Mouse (Mus musculus): ENCODE data around the gene Lgals9.

The Lgals9 gene

DNA sequence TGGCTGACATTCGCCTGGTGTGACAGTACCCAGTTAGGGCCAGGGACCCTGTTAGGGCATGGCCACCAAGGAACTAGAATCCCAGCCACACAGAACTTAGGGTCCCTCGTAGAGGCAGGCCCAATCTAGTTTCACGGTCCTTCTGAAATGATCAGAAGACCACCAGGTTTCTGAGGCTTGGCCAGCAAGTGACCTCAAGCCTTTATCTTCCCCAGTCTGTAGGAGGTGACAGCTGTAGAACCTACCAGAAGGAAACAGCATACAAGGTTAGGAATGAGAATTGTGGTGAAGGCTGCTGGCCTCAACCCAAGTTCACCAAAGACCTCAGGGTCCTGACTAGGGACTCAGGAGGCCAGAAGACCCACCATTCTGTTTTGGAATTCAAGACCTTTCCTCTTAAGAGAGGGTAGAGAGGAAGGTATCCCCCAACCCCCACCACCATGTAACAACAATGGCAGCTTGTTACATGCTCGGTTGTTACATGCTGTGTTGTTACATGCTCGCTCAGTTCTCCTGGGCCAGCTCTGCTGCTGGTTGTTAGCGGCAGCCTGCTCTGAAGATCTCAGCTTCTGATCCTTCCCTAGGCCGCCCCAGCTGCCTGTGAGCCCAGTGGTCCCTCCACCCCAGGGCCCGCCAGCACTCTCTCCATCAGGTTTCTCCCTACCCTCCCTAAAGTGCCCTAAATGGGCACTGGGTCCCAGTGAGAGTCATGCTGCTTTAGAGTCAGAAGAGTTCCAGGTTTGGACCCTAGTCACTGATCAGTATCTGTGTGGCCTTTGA is 7.8 kb downstream of the Lgals9 start:
- no peak for DNase-seq (ENCODE audit: low spot score)

DNA sequence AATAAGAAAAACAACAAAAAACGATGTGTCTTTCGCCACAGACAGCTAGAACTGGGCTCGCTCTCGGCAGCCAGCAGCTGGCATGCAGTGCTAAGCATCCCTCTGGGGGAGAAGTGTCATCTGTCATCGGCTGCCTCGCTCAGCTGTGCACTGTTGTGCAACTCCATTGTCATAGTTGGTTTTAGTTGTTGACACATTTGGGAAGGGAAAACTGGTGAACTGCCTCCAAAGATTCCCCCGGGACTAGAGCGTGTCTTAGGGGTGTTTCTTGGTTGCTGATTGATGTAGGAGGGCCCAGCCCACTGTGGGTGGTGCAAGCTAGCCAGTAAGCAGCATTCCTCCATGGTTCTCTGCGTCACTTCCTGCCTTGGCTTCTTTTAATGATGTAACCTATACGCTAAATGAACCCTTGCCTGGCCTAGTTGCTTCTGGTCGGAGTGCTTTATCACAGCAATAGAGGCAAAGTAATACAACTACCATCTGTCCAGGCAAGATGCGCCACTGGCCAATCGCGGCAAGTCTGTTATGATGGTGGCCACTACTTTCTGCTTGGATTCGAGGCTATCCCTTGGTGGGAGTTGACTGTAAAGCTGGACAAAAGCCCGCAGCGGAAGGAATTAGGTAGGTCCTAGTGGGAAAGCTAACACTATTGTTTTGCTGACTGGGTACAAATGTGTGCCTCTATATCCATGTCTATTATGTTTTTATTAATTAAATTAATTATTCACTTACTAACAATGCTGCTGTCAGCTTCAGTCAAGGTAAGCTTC is 11.2 kb downstream of the Lgals9 start:
- DNase-seq (ENCODE audit: low spot score) = peak; percentile 31

DNA sequence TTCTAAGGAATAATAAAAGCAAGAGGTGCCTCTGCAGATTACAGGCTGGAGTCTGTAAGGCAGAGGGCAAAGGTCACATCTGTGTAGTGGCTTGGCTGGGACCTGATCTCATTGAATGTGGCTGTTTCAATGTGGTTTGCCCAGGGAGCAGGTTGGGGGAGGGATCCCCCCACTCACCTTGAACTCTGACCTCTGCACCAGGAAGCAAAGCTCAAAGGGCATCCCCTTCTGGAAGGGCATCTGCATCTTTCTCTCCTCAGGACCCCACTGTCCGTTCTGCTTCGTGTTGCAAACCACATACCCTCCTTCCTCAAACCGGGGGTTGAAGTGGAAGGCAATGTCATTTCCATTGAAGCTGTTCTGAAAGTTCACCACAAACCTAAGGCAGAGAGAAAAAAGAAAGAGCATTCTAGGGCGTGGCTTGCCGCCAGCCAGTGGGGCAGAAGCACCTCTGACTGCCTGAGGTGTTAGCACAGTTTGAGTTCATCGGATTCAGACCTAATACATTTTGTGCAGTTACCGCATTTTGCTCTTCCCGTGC is 11.9 kb downstream of the Lgals9 start:
- no peak for DNase-seq (ENCODE audit: low spot score)

DNA sequence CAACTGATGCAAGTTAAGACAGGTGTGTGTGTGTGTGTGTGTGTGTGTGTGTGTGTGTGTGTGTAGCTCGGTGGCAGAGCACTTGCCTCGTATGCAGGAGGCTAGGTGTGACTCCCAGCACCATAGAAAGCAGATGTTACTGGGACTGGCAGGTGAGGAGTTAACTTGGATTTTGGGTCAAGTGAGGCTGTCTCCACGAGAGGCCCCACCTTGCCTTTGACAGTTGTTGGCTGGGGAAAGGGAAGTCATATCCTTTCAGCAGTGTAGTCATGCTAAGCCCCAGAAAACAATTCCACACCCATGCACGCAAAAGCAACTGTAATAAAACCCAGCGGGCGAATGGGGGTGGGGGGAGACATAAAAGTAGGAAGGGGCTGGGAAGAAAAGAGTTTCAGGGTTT is 12.4 kb downstream of the Lgals9 start:
- DNase-seq (ENCODE audit: low spot score) = no peak

DNA sequence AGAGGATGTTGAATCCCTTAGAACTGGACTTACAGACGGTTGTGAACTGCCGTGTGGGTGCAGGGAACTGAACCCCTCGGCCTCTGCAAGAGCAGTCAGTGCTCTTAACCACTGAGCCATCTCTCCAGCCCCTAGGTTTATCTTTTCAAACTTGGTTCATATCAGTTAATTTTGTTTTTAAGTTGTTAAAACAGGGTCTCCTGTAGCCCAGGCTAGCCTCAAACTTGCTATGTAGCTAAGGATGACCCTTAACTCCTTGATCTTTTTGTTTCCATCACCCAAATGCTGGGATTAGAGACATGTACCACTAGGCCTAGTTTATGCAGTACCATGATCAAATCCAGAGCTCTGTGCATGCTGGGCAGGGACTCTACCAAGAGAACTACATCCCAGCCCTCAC is 13.0 kb downstream of the Lgals9 start:
- no peak for DNase-seq (ENCODE audit: low spot score)

DNA sequence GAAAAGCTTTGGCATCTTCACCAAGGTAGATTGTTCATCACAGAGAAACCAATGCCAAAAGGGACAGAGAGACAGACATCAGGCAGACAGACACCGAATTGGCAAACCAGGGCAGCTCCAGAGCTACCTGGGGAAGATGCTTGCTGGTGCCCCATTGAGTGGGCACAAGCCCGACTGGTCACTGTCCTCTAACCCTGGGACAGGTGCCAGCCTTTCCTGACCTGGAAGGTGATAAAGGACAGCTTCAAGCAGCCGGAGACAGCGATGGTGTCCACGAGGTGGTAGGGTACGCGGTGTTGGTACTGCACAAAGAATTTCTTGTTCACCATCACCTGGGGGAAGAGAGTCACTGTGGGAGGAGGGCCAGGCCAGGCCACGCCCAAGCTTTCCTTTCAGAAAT is 13.7 kb downstream of the Lgals9 start:
- no peak for DNase-seq (ENCODE audit: low spot score)

DNA sequence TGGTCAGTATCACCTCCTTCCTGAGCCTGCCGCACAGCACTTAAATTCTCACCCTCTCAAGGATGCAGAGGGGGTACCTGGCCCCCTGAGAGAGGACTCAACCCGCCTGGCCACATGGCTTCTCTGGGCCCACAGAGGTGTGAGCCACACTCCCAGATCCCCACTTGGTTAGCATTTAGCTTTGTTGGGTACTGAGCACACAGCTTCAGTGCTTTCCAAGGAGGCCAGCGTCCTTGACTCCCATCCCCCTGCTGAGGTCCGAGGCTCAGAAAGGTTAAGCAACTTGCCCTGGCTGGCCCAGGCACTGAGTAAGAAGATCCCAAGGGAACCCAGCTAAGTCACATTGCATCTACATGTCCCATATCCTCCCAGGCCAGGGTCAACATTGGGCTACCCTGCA is 16.6 kb downstream of the Lgals9 start:
- DNase-seq (ENCODE audit: low spot score) = no peak

DNA sequence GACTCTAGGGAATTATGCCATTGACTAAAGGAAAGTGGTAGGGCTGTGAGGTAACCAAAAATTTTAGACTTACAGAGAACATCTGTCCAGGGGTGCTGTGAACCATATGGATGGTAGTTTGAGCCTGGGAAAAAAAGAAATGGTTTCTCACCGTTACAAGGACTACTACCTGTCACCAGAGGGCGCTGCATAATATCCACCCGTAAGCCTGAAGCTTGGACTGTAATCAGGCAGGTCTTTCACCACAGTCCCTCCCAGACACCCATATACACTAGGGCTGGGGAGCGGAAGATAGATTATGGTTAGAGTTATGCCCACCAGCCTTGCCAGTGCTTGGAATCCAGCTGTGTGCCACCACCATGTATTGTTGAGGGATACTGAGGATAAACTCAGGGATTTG is 17.4 kb downstream of the Lgals9 start:
- DNase-seq (ENCODE audit: low spot score) = peak; percentile 59

DNA sequence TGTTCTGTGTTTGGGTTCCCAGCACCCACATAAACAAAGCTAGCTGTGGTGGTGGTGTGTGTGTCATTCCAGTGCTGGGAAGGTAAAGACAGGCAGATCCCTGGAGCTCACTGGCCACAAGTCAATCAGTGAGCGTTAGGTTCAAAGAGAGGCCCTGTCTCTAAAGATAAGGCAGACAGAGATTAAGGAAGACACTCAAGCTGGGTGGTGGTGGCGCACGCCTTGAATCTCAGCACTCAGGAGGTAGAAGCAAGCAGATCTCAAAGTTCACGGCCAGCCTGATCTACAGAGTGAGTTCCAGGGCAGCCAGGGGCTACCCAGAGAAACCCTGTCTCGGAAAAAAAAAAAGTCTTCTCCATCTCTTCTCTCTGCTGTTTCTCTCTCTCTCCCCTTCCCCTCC is 23.5 kb downstream of the Lgals9 start:
- no peak for DNase-seq (ENCODE audit: low spot score)

DNA sequence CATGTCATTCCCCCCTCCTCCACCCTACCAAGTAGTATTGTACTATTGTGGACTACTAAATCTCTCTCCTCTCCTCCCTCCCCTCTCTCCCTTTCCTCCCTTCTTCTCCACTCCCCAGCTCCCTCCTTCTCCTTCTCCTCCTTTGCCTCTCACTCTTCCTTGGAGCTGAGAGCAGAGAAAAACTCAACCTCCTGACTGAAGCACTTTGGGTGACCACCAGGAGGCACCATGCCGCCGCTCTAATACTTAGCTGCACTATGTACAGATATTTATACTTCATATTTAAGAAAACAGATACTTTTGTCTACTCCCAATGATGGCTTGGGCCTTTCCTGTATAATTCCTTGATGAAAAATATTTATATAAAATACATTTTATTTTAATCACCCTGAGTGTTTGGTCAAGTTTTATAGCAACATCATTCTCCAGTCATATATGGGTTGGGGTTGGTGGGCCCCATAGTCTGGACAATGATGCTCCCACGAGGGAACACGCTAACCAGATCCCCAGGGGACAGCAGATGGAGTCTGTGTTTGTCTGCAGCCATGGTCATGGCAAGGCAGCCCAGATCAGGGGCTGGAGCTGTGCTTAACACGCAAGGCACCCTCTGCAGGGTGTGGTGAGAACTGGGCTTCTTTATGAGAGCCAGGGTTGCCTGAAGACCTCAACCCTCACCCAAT is 24.8 kb downstream of the Lgals9 start:
- DNase-seq (ENCODE audit: low spot score) = no peak

DNA sequence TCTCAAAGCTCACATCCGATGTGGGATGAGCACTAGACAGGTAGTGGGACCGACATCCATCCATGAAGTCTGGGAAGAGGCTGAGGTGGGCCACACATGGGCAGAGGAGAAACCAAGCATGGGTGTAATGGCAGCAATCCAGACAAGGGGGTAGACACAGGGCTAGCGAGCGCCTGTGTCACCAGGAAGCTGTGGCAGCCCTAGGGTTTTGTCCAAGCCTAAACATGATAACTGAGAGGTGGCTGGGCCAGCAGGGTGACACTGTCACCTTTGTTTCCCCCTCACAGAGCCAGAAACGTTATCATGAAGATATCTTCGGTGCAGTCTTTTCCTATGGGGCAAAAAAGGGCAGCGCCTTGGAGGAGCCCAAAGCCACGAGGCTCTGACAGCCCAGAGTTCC is 25.4 kb downstream of the Lgals9 start:
- DNase-seq (ENCODE audit: low spot score) = no peak

DNA sequence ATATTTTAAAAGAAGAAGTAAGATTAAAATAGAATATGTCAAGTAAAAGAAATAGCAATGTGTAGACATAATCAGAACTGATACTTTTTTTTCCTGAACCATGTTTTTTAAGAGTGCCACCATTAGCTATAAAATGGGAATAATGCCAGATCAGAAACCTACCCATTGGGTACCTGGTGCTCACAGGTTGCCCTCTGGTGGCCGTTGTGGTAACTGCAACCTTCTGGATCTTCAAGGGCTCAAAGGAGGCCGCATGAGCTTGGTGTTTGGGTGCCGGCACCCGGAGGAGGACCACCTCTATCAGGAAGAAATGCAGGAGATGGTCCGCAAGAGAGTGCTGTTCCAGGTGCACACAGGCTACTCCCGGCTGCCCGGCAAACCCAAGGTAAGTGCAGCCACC is 28.5 kb downstream of the Lgals9 start:
- DNase-seq (ENCODE audit: low spot score) = peak; percentile 75

DNA sequence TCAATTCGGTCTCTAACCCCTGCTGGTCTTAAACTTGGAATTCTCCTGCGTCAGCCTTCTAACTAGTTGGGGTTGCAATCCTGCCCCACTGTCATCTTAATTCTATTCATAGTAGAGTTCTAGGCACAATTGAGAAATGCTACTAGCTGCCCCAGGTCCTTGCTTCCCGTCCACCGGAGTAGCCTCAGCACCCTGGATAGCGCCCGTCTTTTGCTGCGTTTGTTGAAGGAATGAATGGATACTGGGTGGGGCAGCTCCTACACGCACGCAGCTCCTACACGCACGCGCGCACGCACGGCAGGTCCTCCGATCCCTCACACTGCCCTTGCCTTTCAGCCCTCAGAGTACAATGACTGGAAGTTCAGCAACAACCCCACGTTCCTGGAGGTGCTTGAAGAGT is 32.3 kb downstream of the Lgals9 start:
- no peak for DNase-seq (ENCODE audit: low spot score)

DNA sequence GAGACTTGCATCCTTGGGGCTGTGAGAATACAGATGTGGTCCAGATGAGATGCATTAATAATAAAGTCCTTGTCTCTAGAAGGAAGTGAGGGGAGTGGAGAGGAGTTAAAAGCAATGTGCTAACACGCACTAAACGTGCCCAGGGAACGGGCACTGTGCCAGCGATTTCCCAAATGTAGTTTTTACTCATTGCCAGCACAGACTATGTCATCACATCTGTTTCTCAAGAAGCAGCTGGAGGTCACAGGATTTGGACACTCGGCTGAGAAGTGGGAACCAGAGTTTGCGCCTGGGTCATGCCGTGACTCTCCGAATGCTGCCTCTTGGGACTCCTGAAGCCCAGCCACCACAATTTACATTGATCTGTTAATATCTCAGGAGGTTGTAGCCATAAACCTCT is 34.4 kb downstream of the Lgals9 start:
- DNase-seq (ENCODE audit: low spot score) = no peak

DNA sequence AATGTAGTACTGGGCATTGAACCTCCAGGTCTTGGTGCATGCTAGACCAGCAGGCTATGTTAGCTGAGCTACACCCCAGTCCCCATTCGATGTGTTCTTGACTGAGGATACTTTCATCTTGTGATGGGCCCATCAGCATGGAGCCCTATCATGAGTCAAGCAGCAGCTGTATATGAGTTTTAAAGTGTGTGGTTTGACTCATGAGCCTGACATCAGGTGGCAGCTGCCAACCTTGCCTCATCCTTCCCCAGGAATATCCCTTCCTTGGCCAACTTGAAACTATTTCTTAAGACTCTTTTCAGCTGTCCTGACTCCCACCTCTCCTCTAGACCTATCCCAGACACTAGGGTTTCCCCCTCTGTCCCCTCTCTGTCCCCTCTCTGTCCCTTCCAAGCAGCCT is 41.7 kb downstream of the Lgals9 start:
- no peak for DNase-seq (ENCODE audit: low spot score)

DNA sequence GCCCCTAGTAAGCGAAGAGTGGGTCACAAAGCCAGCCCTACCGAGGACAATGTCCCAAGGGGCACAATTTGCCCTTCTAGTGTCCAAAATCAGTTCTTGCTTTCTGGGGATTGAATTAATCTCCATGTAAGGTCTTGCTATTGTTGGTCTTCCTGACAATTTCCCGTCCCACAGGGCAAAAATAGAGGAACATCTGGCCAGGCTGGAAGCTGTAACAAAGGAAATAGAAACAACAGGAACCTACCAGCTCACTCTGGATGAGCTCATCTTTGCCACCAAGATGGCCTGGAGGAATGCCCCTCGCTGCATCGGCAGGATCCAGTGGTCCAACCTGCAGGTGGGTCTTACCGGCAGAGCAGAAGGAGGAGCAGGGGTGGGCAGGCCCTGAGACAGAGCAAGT is 49.6 kb downstream of the Lgals9 start:
- no peak for DNase-seq (ENCODE audit: low spot score)

DNA sequence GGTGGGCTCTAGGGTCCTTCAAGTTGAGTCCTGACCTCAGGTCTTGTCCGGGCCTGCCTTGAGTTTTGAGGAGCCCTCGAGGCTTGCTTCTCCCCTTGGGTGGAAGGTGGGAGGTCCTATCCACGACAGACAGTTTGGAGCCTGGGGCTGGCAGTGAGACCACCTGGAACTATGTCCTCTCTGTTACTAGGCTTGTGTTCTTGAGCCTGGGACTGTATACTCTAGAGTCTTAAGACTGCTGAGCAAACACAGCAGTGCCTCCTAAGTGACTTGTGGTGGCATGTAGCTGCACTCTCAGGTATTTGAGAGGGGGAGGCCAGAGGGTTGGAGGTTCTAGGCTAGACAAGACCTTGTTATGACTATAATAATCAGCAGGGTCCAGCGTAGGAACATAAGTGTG is 50.0 kb downstream of the Lgals9 start:
- DNase-seq (ENCODE audit: low spot score) = no peak

DNA sequence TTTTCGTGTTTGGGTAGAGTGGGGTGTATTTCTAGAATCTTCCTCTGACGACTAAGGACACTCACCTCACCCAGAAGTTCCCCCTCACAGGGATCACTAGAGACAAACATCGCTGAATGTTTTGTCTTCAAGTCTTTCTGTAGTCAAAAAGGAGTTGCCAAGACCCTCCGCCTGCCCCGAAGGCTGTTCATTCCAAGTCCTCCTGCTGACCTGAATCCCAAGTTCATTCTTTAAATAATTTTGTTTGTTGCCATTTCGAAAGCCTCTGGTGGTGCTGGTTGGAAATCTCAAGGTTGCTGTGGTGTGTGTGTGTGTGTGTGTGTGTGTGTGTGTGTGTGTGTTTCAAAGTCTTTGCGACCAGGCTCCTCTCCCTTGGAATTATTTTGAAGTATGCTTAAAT is 50.4 kb downstream of the Lgals9 start:
- DNase-seq (ENCODE audit: low spot score) = no peak

DNA sequence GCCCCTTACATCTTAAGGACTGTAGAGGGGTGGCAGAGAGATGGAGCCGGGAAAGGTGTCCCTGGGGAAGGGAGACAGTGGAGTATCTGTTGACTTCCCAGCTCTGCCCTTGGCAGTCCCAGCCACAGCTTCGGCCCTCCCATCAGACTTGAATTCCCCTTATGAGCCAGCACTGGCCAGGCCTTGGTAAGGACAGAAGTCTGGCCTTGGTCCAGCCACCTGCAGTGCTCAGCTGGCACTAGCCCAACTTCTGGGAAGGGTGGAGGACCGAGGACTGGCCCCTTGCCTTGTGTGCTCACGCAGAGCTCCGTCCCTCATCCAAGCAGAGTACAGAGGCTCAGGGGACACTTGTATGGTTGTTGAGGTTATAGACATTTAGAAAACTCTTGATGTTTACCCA is 55.4 kb downstream of the Lgals9 start:
- DNase-seq (ENCODE audit: low spot score) = peak; percentile 45

DNA sequence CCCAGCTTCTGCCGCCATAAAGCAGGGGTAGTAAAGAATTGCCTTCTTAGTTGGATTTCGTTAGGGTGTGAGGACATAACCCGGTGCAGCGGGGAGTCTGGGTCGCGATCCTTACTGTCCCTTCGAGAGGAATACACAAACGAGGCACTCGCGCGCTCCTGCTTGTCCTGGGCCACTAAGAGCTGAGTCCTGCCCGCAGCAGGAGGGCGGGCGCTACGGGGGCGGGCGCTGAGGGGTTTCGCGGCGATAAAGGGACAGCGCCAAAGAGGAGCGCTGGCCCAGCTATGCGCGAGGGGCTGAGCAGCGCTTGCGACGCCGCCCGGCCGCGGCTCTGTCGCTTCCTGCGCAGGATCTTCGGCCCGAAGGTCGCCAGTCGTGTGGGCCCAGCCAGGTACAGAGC is 59.8 kb downstream of the Lgals9 start:
- peak; percentile 10 for DNase-seq (ENCODE audit: low spot score)

DNA sequence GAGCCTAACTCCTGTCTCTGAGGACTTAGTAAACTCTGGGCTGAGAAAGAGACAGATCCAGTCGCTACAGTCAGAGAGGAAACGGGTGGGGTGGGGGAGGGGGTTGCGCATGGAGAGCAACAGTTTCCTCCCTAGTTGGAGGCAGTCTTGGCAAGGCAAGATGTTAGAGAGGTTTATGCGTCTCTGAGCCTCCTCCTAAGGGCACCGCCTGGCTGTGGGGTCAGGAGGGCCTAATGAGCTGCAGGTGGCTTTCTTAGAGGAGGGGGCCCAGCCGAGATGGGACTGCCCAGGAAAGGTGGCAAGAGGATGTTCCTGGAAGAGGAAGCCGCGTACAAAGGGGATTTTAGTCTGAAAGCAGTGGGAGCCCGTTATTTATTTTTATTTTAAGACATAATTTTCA is 60.6 kb downstream of the Lgals9 start:
- no peak for DNase-seq (ENCODE audit: low spot score)

DNA sequence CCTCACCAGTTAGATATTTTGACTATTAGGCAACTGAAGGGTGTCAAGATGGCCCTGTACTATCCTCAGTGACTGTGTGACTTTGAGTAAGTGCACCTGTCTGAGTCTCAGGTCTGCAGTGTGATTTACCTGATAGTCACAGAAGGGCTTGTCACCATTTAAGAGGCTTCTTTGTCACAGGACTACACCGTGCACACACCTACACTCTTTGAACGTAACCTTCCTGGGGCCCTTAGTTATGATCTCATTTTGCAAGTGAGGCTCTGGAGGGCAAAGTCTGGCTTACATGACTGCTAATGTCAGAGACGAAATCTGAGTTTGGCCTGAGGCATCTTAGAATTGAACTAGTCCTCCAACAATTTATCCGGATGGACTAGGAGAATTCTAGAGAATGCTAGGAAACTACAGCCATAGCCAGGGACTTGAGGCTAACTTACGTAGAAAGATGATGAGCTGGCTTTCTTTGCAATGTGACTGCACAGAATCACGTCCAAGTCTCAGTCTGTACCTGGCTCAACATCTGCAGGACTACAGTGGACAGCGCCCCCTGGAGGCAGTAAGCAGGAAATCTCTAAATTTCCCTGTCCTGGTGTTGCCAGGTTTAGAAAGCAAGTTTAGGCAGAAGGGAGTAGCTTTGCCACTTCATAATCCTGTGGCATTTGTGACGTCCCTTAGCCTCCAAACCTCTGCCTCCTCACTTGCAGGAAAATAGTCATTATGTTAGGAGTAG is 61.9 kb downstream of the Lgals9 start:
- peak; percentile 47 for DNase-seq (ENCODE audit: low spot score)
